15 mouse cellular contexts compared by ENCODE assay signal in genomic region chr1:38735768-38736167, GRCm38 (mm10).
DNase-seq lines count a peak whose midpoint lies in the region; ATAC-seq and TF ChIP-seq lines count a peak whose summit lies in the region.
"Had no signal": no experiment of that assay in that cellular context is flagged by ENCODE, and none has a peak within 500 bp of the region (broad histone marks: within the 10 kb centered on the region; RNA-seq: fewer than 3 reads in every experiment).

No protein-coding gene starts in this region.

- TF ChIP-seq CTCF in lung, embryonic 14.5 days (IDR thresholded peaks at IDR 0.05; ENCODE audit: low read depth): no peak

- H3K9me3 ChIP-seq in heart, embryonic 11.5 days (replicated peaks; ENCODE audit: control insufficient read depth, low read length): no peaks in the 10 kb centered on the region
- H3K9me3 ChIP-seq in lung, embryonic 14.5 days (ENCODE audit: low read depth, low read length): no peaks in the 10 kb centered on the region
- no peaks in the 10 kb centered on the region for H3K9me3 ChIP-seq in embryonic facial prominence, embryonic 15.5 days (replicated peaks)
- no peaks in the 10 kb centered on the region for H3K9me3 ChIP-seq in stomach, embryonic 16.5 days (replicated peaks; ENCODE audit: control insufficient read depth, low read length)
- H3K9me3 ChIP-seq: heart, embryonic 15.5 days; intestine, embryonic 15.5 days; neural tube, embryonic 12.5 days had no signal

- no peak for ATAC-seq in heart, embryonic 11.5 days (replicated peaks; ENCODE audit: insufficient number of reproducible peaks, low FRiP score, low TSS enrichment)
- ATAC-seq in lung, embryonic 14.5 days (ENCODE audit: insufficient read depth): 0 out of 2 replicates have a peak, but pooled peaks have one; percentile 28
- ATAC-seq in embryonic facial prominence, embryonic 15.5 days (ENCODE audit: insufficient number of reproducible peaks, low FRiP score, low TSS enrichment, low read depth): peak; percentile 70
- ATAC-seq in stomach, embryonic 16.5 days (ENCODE audit: insufficient read depth, low FRiP score): peak; percentile 68
- ATAC-seq: forebrain, embryonic 16.5 days; intestine, embryonic 15.5 days had no signal

- DNase-seq in heart, postnatal 4 days: peak; percentile 12
- peak; percentile 67 for DNase-seq in lung, embryonic 14.5 days
- DNase-seq in lung, postnatal 14 days: no peak
- no peak for DNase-seq in liver
- DNase-seq: gastrocnemius, postnatal 10 days; lung, postnatal 36 days; midbrain, embryonic 14.5 days; spleen, adult 18-20 months had no signal

- no peaks in the 10 kb centered on the region for H3K36me3 ChIP-seq in heart, embryonic 11.5 days (ENCODE audit: control insufficient read depth, insufficient read depth, low read length)
- no peaks in the 10 kb centered on the region for H3K36me3 ChIP-seq in lung, embryonic 14.5 days (ENCODE audit: insufficient read depth)
- no peaks in the 10 kb centered on the region for H3K36me3 ChIP-seq in embryonic facial prominence, embryonic 15.5 days
- no peaks in the 10 kb centered on the region for H3K36me3 ChIP-seq in stomach, embryonic 16.5 days (ENCODE audit: control insufficient read depth, insufficient read depth, low read length)
- H3K36me3 ChIP-seq: heart, embryonic 15.5 days; intestine, embryonic 15.5 days; neural tube, embryonic 12.5 days had no signal

- no peaks in the 10 kb centered on the region for H3K27me3 ChIP-seq in heart, embryonic 11.5 days (ENCODE audit: control insufficient read depth, insufficient read depth, low read length)
- H3K27me3 ChIP-seq in lung, embryonic 14.5 days (ENCODE audit: insufficient read depth, low read length): no peaks in the 10 kb centered on the region
- no peaks in the 10 kb centered on the region for H3K27me3 ChIP-seq in embryonic facial prominence, embryonic 15.5 days
- no peaks in the 10 kb centered on the region for H3K27me3 ChIP-seq in stomach, embryonic 16.5 days (ENCODE audit: control insufficient read depth, insufficient read depth, low read length)
- H3K27me3 ChIP-seq: heart, embryonic 15.5 days; intestine, embryonic 15.5 days; neural tube, embryonic 12.5 days had no signal

- WGBS in heart, embryonic 11.5 days (ENCODE audit: insufficient replicate concordance): 73% methylated on average over 8 of the region's 8 CpGs
- WGBS in lung, embryonic 14.5 days: 43% methylated on average over 8 of the region's 8 CpGs
- whole genome bisulfite sequencing in embryonic facial prominence, embryonic 15.5 days: 29% methylated on average over 8 of the region's 8 CpGs
- 45% methylated on average over 8 of the region's 8 CpGs for WGBS in stomach, embryonic 16.5 days

- no peak overlapping the region for H3K4me3 ChIP-seq in heart, embryonic 11.5 days (ENCODE audit: low read depth, low read length)
- no peak overlapping the region for H3K4me3 ChIP-seq in lung, embryonic 14.5 days (ENCODE audit: low read depth, low read length)
- H3K4me3 ChIP-seq in embryonic facial prominence, embryonic 15.5 days (replicated peaks): no peak overlapping the region
- no peak overlapping the region for H3K4me3 ChIP-seq in stomach, embryonic 16.5 days (replicated peaks; ENCODE audit: low read length)
- H3K4me3 ChIP-seq: heart, embryonic 15.5 days; intestine, embryonic 15.5 days; neural tube, embryonic 12.5 days had no signal

- H3K27ac ChIP-seq in heart, embryonic 11.5 days (ENCODE audit: low read depth, low read length): no peak overlapping the region
- no peak overlapping the region for H3K27ac ChIP-seq in lung, embryonic 14.5 days (ENCODE audit: low read depth)
- peak overlapping the region; percentile 78 for H3K27ac ChIP-seq in embryonic facial prominence, embryonic 15.5 days (replicated peaks)
- H3K27ac ChIP-seq in stomach, embryonic 16.5 days (ENCODE audit: low read length): no peak overlapping the region
- H3K27ac ChIP-seq: heart, embryonic 15.5 days; intestine, embryonic 15.5 days; neural tube, embryonic 12.5 days had no signal

- no peak overlapping the region for H3K9ac ChIP-seq in heart, embryonic 11.5 days (ENCODE audit: low read depth, low read length)
- H3K9ac ChIP-seq in lung, embryonic 14.5 days: no peak overlapping the region
- no peak overlapping the region for H3K9ac ChIP-seq in embryonic facial prominence, embryonic 15.5 days
- H3K9ac ChIP-seq in stomach, embryonic 16.5 days (ENCODE audit: low read length): 0 out of 2 replicates have a peak overlapping the region, but pooled peaks have one; percentile 21
- H3K9ac ChIP-seq: heart, embryonic 15.5 days; intestine, embryonic 15.5 days; neural tube, embryonic 12.5 days had no signal

- no peak overlapping the region for H3K4me2 ChIP-seq in heart, embryonic 11.5 days
- H3K4me2 ChIP-seq in lung, embryonic 14.5 days: no peak overlapping the region
- 0 out of 2 replicates have a peak overlapping the region, but pooled peaks have one; percentile 12 for H3K4me2 ChIP-seq in embryonic facial prominence, embryonic 15.5 days (replicated peaks)
- no peak overlapping the region for H3K4me2 ChIP-seq in stomach, embryonic 16.5 days (ENCODE audit: low read depth, low read length)
- H3K4me2 ChIP-seq: heart, embryonic 15.5 days; intestine, embryonic 15.5 days; neural tube, embryonic 12.5 days had no signal

- no peaks in the 10 kb centered on the region for H3K4me1 ChIP-seq in heart, embryonic 11.5 days (ENCODE audit: control insufficient read depth, insufficient read depth, low read length)
- no peaks in the 10 kb centered on the region for H3K4me1 ChIP-seq in lung, embryonic 14.5 days (ENCODE audit: insufficient read depth)
- H3K4me1 ChIP-seq in embryonic facial prominence, embryonic 15.5 days: peaks cover 14% of the 10 kb centered on the region
- H3K4me1 ChIP-seq in stomach, embryonic 16.5 days (ENCODE audit: control insufficient read depth, insufficient read depth, low read length): peaks cover 7% of the 10 kb centered on the region
- H3K4me1 ChIP-seq: heart, embryonic 15.5 days; intestine, embryonic 15.5 days; neural tube, embryonic 12.5 days had no signal

Comparison
In these comparisons a context has a peak if more than half of its experiments do, and no peak if none do; other contexts are left out.
1. DNase-seq: peak in heart, postnatal 4 days (single experiment) and lung, embryonic 14.5 days (single experiment); none in lung, postnatal 14 days (single experiment) and liver (single experiment).